Mouse (Mus musculus): Measurements from ENCODE around the gene Alg12. TPM values are rescaled to one million over a fixed set of nuclear protein-coding genes. Genes with fewer than 3 reads are reported as not detected.
A peak's percentile ranks its signal among the peaks of the same experiment; 100 is the strongest.
"Not testable (repeated sequence)": the region's sequence is repeated elsewhere in the genome, so short reads cannot be mapped to it uniquely, and the experiment has no call there.

The Alg12 gene
- polyA plus RNA-seq, 1 experiment from 2014 or later: 8.5 TPM

- no peak overlapping the region for H3K4me2 ChIP-seq (replicated peaks)
- ATAC-seq (replicated peaks): no peak
- peaks cover 22% of the 10 kb centered on the region for H3K4me1 ChIP-seq
- H3K27ac ChIP-seq (replicated peaks): no peak overlapping the region
- H3K9me3 ChIP-seq: no peaks in the 10 kb centered on the region
- H3K4me3 ChIP-seq: no peak overlapping the region
- no peak overlapping the region for H3K9ac ChIP-seq (replicated peaks)
- H3K27me3 ChIP-seq: no peaks in the 10 kb centered on the region
- H3K36me3 ChIP-seq: peaks cover 36% of the 10 kb centered on the region
- 91% methylated on average over 5 of the region's 5 CpGs for WGBS
Measured at GRCm38 (mm10) chr15:88823376-88823775, 4.3 kb upstream of the Alg12 start.

- no peak overlapping the region for H3K4me2 ChIP-seq (replicated peaks)
Measured at GRCm38 (mm10) chr15:88822513-88822912, 3.4 kb upstream of the Alg12 start.

GRCm38 (mm10) chr15:88821403-88821802 lies 2.3 kb upstream of the Alg12 start:
- H3K4me1 ChIP-seq: peaks cover 28% of the 10 kb centered on the region
- peaks cover 33% of the 10 kb centered on the region for H3K36me3 ChIP-seq
- ATAC-seq (replicated peaks): no peak
- no peak overlapping the region for H3K9ac ChIP-seq (replicated peaks)
- WGBS: 85% methylated on average over 7 of the region's 7 CpGs
- H3K4me3 ChIP-seq: no peak overlapping the region
- no peaks in the 10 kb centered on the region for H3K27me3 ChIP-seq
- H3K9me3 ChIP-seq: no peaks in the 10 kb centered on the region
- H3K4me2 ChIP-seq (replicated peaks): no peak overlapping the region
- H3K27ac ChIP-seq (replicated peaks): no peak overlapping the region

More at GRCm38 (mm10) chr15:88822513-88822912, 3.4 kb upstream of the Alg12 start:
- H3K9me3 ChIP-seq: no peaks in the 10 kb centered on the region
- 92% methylated on average over 7 of the region's 7 CpGs for WGBS
- H3K9ac ChIP-seq (replicated peaks): no peak overlapping the region
- no peak overlapping the region for H3K27ac ChIP-seq (replicated peaks)
- no peak for ATAC-seq (replicated peaks)
- H3K27me3 ChIP-seq: no peaks in the 10 kb centered on the region
- H3K36me3 ChIP-seq: peaks cover 36% of the 10 kb centered on the region
- H3K4me3 ChIP-seq: no peak overlapping the region
- peaks cover 28% of the 10 kb centered on the region for H3K4me1 ChIP-seq

GRCm38 (mm10) chr15:88819906-88820303 lies 787 bp upstream of the Alg12 start:
- under 1% methylated on average over 23 of the region's 23 CpGs for whole genome bisulfite sequencing
- no peak for ATAC-seq (replicated peaks)
- peak overlapping the region; percentile 53 for H3K27ac ChIP-seq (replicated peaks)
- H3K36me3 ChIP-seq: peaks cover 35% of the 10 kb centered on the region
- H3K9ac ChIP-seq (replicated peaks): peak overlapping the region; percentile 74
- H3K4me2 ChIP-seq (replicated peaks): peak overlapping the region; percentile 77
- no peaks in the 10 kb centered on the region for H3K27me3 ChIP-seq
- H3K4me3 ChIP-seq: peak overlapping the region; percentile 86
- peaks cover 28% of the 10 kb centered on the region for H3K4me1 ChIP-seq
- H3K9me3 ChIP-seq: no peaks in the 10 kb centered on the region

GRCm38 (mm10) chr15:88815196-88815700 lies 3.9 kb downstream of the Alg12 start:
- H3K4me1 ChIP-seq: peaks cover 13% of the 10 kb centered on the region
- H3K4me3 ChIP-seq: no peak overlapping the region
- ATAC-seq (replicated peaks): no peak
- H3K9me3 ChIP-seq: no peaks in the 10 kb centered on the region
- H3K9ac ChIP-seq (replicated peaks): no peak overlapping the region
- peaks cover 27% of the 10 kb centered on the region; the same call in 1 of the 2 replicates for H3K36me3 ChIP-seq
- no peaks in the 10 kb centered on the region for H3K27me3 ChIP-seq
- no peak overlapping the region for H3K4me2 ChIP-seq (replicated peaks)
- 88% methylated on average over 6 of the region's 6 CpGs for WGBS
- H3K27ac ChIP-seq (replicated peaks): no peak overlapping the region

GRCm38 (mm10) chr15:88814411-88815047 lies 4.6 kb downstream of the Alg12 start:
- WGBS: 96% methylated on average over 11 of the region's 11 CpGs
- Histone ChIP-seq H3K36me3 (peaks cover 27% of the 10 kb centered on the region; the same call in 1 of the 2 replicates), H3K9ac (replicated peaks) (no peak overlapping the region)

GRCm38 (mm10) chr15:88813873-88814272 lies 5.2 kb downstream of the Alg12 start:
- H3K9me3 ChIP-seq; H3K27me3 ChIP-seq; ATAC-seq (replicated peaks); H3K9ac ChIP-seq (replicated peaks); H3K4me2 ChIP-seq (replicated peaks); H3K27ac ChIP-seq (replicated peaks); H3K4me3 ChIP-seq; H3K4me1 ChIP-seq: not testable (repeated sequence)
- H3K36me3 ChIP-seq: peaks cover 27% of the 10 kb centered on the region; the same call in 1 of the 2 replicates
- 98% methylated on average over 2 of the region's 2 CpGs for WGBS

More at GRCm38 (mm10) chr15:88814411-88815047, 4.6 kb downstream of the Alg12 start:
- peaks cover 9% of the 10 kb centered on the region for H3K4me1 ChIP-seq
- H3K4me3 ChIP-seq: no peak overlapping the region
- no peak overlapping the region for H3K4me2 ChIP-seq (replicated peaks)
- H3K27ac ChIP-seq (replicated peaks): no peak overlapping the region
- no peaks in the 10 kb centered on the region for H3K27me3 ChIP-seq
- ATAC-seq (replicated peaks): no peak
- no peaks in the 10 kb centered on the region for H3K9me3 ChIP-seq

- peaks cover 4% of the 10 kb centered on the region for H3K4me1 ChIP-seq
- no peak for ATAC-seq (replicated peaks)
- WGBS: 94% methylated on average over 3 of the region's 3 CpGs
- H3K27me3 ChIP-seq: no peaks in the 10 kb centered on the region
- no peaks in the 10 kb centered on the region for H3K9me3 ChIP-seq
- no peak overlapping the region for H3K9ac ChIP-seq (replicated peaks)
- peaks cover 27% of the 10 kb centered on the region; the same call in 1 of the 2 replicates for H3K36me3 ChIP-seq
- H3K4me3 ChIP-seq: no peak overlapping the region
- no peak overlapping the region for H3K4me2 ChIP-seq (replicated peaks)
- H3K27ac ChIP-seq (replicated peaks): no peak overlapping the region
Measured at GRCm38 (mm10) chr15:88813262-88813661, 5.9 kb downstream of the Alg12 start.

- no peak overlapping the region for H3K9ac ChIP-seq (replicated peaks)
- H3K9me3 ChIP-seq: no peaks in the 10 kb centered on the region
- no peak overlapping the region for H3K27ac ChIP-seq (replicated peaks)
- H3K36me3 ChIP-seq: peaks cover 34% of the 10 kb centered on the region
- no peaks in the 10 kb centered on the region for H3K4me1 ChIP-seq
- H3K4me3 ChIP-seq: no peak overlapping the region
- no peaks in the 10 kb centered on the region for H3K27me3 ChIP-seq
- no peak for ATAC-seq (replicated peaks)
- WGBS: 87% methylated on average over 2 of the region's 2 CpGs
- no peak overlapping the region for H3K4me2 ChIP-seq (replicated peaks)
Measured at GRCm38 (mm10) chr15:88810369-88810768, 8.7 kb downstream of the Alg12 start.

- Histone ChIP-seq H3K27ac (replicated peaks) (no peak overlapping the region), H3K4me1 (no peaks in the 10 kb centered on the region), H3K9ac (replicated peaks) (no peak overlapping the region), H3K4me2 (replicated peaks) (no peak overlapping the region), H3K27me3 (no peaks in the 10 kb centered on the region), H3K36me3 (peaks cover 34% of the 10 kb centered on the region), H3K9me3 (no peaks in the 10 kb centered on the region), H3K4me3 (no peak overlapping the region)
- no peak for ATAC-seq (replicated peaks)
- 89% methylated on average over 8 of the region's 8 CpGs for WGBS
Measured at GRCm38 (mm10) chr15:88808121-88808520, 11.0 kb downstream of the Alg12 start.

- Histone ChIP-seq H3K4me2 (replicated peaks) (no peak overlapping the region), H3K4me1 (no peaks in the 10 kb centered on the region), H3K27ac (replicated peaks) (no peak overlapping the region), H3K4me3 (no peak overlapping the region), H3K9ac (replicated peaks) (no peak overlapping the region), H3K9me3 (no peaks in the 10 kb centered on the region), H3K36me3 (peaks cover 26% of the 10 kb centered on the region), H3K27me3 (no peaks in the 10 kb centered on the region)
- ATAC-seq (replicated peaks): no peak
- 88% methylated on average over 6 of the region's 6 CpGs for WGBS
Measured at GRCm38 (mm10) chr15:88802348-88802747, 16.8 kb downstream of the Alg12 start.

GRCm38 (mm10) chr15:88801903-88802302 lies 17.2 kb downstream of the Alg12 start:
- no peaks in the 10 kb centered on the region for H3K9me3 ChIP-seq
- no peak for ATAC-seq (replicated peaks)
- H3K36me3 ChIP-seq: peaks cover 26% of the 10 kb centered on the region
- no peak overlapping the region for H3K9ac ChIP-seq (replicated peaks)
- 92% methylated on average over 3 of the region's 3 CpGs for WGBS
- no peak overlapping the region for H3K27ac ChIP-seq (replicated peaks)
- no peak overlapping the region for H3K4me3 ChIP-seq
- no peaks in the 10 kb centered on the region for H3K4me1 ChIP-seq
- H3K4me2 ChIP-seq (replicated peaks): no peak overlapping the region
- H3K27me3 ChIP-seq: no peaks in the 10 kb centered on the region

GRCm38 (mm10) chr15:88800921-88801354 lies 18.2 kb downstream of the Alg12 start:
- Histone ChIP-seq H3K4me3 (no peak overlapping the region), H3K4me1 (no peaks in the 10 kb centered on the region), H3K9me3 (no peaks in the 10 kb centered on the region), H3K27ac (replicated peaks) (no peak overlapping the region), H3K27me3 (no peaks in the 10 kb centered on the region), H3K36me3 (peaks cover 19% of the 10 kb centered on the region), H3K9ac (replicated peaks) (no peak overlapping the region), H3K4me2 (replicated peaks) (no peak overlapping the region)
- no peak for ATAC-seq (replicated peaks)
- 78% methylated on average over 6 of the region's 6 CpGs for WGBS
